ENCODE assay signal across 9 mouse cellular contexts in the genomic region with DNA sequence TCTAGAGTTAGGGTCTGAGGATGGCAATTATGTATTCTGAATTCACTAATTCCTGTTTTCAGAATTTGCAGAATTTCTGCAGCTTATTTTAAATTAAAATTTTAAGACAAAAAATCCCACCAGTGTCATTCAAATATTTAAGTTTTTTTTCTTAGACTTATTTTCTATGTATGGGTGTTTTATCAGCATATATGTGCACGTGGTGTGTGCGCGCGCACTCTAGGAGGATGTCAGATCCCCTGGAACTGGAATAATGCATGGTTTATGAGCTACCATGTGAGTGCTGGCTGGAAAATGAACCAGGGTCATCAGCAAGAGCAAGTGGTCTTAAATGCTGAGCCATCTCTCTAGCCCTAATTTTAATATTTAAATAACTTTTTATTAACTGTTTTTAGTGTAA. TPM values are rescaled to one million over a fixed set of nuclear protein-coding genes. Genes with fewer than 3 reads are reported as not detected.
DNase-seq lines count a peak whose midpoint lies in the region; ATAC-seq and TF ChIP-seq lines count a peak whose summit lies in the region.
"Had no signal": no experiment of that assay in that cellular context is flagged by ENCODE, and none has a peak within 500 bp of the region (broad histone marks: within the 10 kb centered on the region; RNA-seq: fewer than 3 reads in every experiment).

No protein-coding gene starts in this region.

- H3K9ac ChIP-seq in lung, embryonic 15.5 days: no peak overlapping the region
- no peak overlapping the region for H3K9ac ChIP-seq in limb, embryonic 15.5 days
- no peak overlapping the region for H3K9ac ChIP-seq in neural tube, embryonic 14.5 days (replicated peaks; ENCODE audit: low read depth, low read length)

- no peak for DNase-seq in cerebellum, adult 2 months
- DNase-seq in lung, adult 18-20 months: no peak
- no peak for DNase-seq in ovary, postnatal 10 days (ENCODE audit: low spot score)
- no peak for DNase-seq in layer of hippocampus, postnatal 36 days
- DNase-seq: embryo, embryonic 11 days had no signal

- H3K9me3 ChIP-seq in lung, embryonic 15.5 days: no peaks in the 10 kb centered on the region
- no peaks in the 10 kb centered on the region for H3K9me3 ChIP-seq in limb, embryonic 15.5 days
- H3K9me3 ChIP-seq in neural tube, embryonic 14.5 days (ENCODE audit: control insufficient read depth, low read length): no peaks in the 10 kb centered on the region

- no peak for TF ChIP-seq POLR2A in cerebellum, adult 2 months (IDR thresholded peaks at IDR 0.05; ENCODE audit: borderline replicate concordance, insufficient read depth, low read length)

- no peak overlapping the region for H3K27ac ChIP-seq in cerebellum, adult 2 months (ENCODE audit: insufficient read depth, low read length)
- H3K27ac ChIP-seq in lung, embryonic 15.5 days: no peak overlapping the region
- no peak overlapping the region for H3K27ac ChIP-seq in limb, embryonic 15.5 days
- no peak overlapping the region for H3K27ac ChIP-seq in neural tube, embryonic 14.5 days (ENCODE audit: low read depth, low read length)

- no peak for ATAC-seq in cerebellum, adult (ENCODE audit: insufficient number of reproducible peaks, low FRiP score, low TSS enrichment)
- no peak for ATAC-seq in lung, embryonic 15.5 days (ENCODE audit: borderline replicate concordance, extremely low read depth, low FRiP score, low TSS enrichment)
- no peak for ATAC-seq in limb, embryonic 15.5 days (ENCODE audit: insufficient number of reproducible peaks, low FRiP score, low TSS enrichment, low read depth)
- ATAC-seq in neural tube, embryonic 14.5 days (ENCODE audit: low read depth): no peak

- TF ChIP-seq CTCF in cerebellum, adult 2 months (IDR thresholded peaks at IDR 0.05; ENCODE audit: borderline replicate concordance, insufficient read depth, low read depth, low read length): no peak

- peak overlapping the region; percentile 68 for H3K4me2 ChIP-seq in lung, embryonic 15.5 days
- H3K4me2 ChIP-seq in limb, embryonic 15.5 days: no peak overlapping the region
- H3K4me2 ChIP-seq in neural tube, embryonic 14.5 days (ENCODE audit: low read depth, low read length): peak overlapping the region; percentile 77

- peaks cover 4% of the 10 kb centered on the region; the same call in 1 of the 2 replicates for H3K36me3 ChIP-seq in lung, embryonic 15.5 days
- no peaks in the 10 kb centered on the region for H3K36me3 ChIP-seq in limb, embryonic 15.5 days
- H3K36me3 ChIP-seq in neural tube, embryonic 14.5 days (ENCODE audit: control insufficient read depth, insufficient read depth, low read length): no peaks in the 10 kb centered on the region

- H3K27me3 ChIP-seq in cerebellum, adult 2 months (ENCODE audit: control insufficient read depth, insufficient read depth, low read length): no peaks in the 10 kb centered on the region
- no peaks in the 10 kb centered on the region for H3K27me3 ChIP-seq in lung, embryonic 15.5 days
- no peaks in the 10 kb centered on the region for H3K27me3 ChIP-seq in limb, embryonic 15.5 days
- no peaks in the 10 kb centered on the region for H3K27me3 ChIP-seq in neural tube, embryonic 14.5 days (ENCODE audit: control insufficient read depth, insufficient read depth, low read length)

- H3K4me3 ChIP-seq in cerebellum, adult 2 months (replicated peaks; ENCODE audit: insufficient read depth, low read depth, low read length): peak overlapping the region; percentile 7
- H3K4me3 ChIP-seq in lung, embryonic 15.5 days: peak overlapping the region; percentile 91; the same call in 1 of the 2 replicates
- 0 out of 2 replicates have a peak overlapping the region, but pooled peaks have one; percentile 82 for H3K4me3 ChIP-seq in limb, embryonic 15.5 days
- H3K4me3 ChIP-seq in neural tube, embryonic 14.5 days (ENCODE audit: low read depth, low read length): peak overlapping the region; percentile 57

- 93% methylated on average over 4 of the region's 4 CpGs for WGBS in cerebellum, adult 2 months
- WGBS in lung, embryonic 15.5 days: 94% methylated on average over 4 of the region's 4 CpGs
- 95% methylated on average over 4 of the region's 4 CpGs for WGBS in limb, embryonic 15.5 days
- 85% methylated on average over 4 of the region's 4 CpGs for WGBS in neural tube, embryonic 14.5 days

- no peaks in the 10 kb centered on the region; the same call in 1 of the 2 replicates for H3K4me1 ChIP-seq in cerebellum, adult 2 months (ENCODE audit: control insufficient read depth, insufficient read depth, low read length)
- H3K4me1 ChIP-seq in lung, embryonic 15.5 days: peaks cover 16% of the 10 kb centered on the region
- peaks cover 18% of the 10 kb centered on the region for H3K4me1 ChIP-seq in limb, embryonic 15.5 days
- peaks cover 24% of the 10 kb centered on the region for H3K4me1 ChIP-seq in neural tube, embryonic 14.5 days (ENCODE audit: control insufficient read depth, insufficient read depth, low read length)

RNA-seq across cellular contexts. Expression of a gene that starts 1.1 kb away (rescaled TPM):
- polyA plus RNA-seq in cerebellum, adult 2 months (2012; rRNA removed): 14.6 and 16.0 TPM in 2 replicates
- 51.9 and 53.3 TPM in 2 replicates for polyA plus RNA-seq in lung, embryonic 15.5 days (2015; fragmentation: Nextera tagmentation; extraction: Ambion mirVana)
- polyA plus RNA-seq in limb, embryonic 15.5 days (2015; fragmentation: Nextera tagmentation; extraction: Ambion mirVana): 42.4 and 44.2 TPM in 2 replicates
- 51.9 and 59.8 TPM in 2 replicates for polyA plus RNA-seq in neural tube, embryonic 14.5 days (2014; fragmentation: Nextera tagmentation; extraction: Ambion mirVana)
- total RNA-seq in layer of hippocampus, postnatal 36 days (2021): 10 to 100 TPM; 37.7 to 38.8 TPM

RNA-seq across cellular contexts. Expression of a gene that starts 53.6 kb away (rescaled TPM):
- 9.8 and 10.7 TPM in 2 replicates for polyA plus RNA-seq in cerebellum, adult 2 months (2012; rRNA removed)
- polyA plus RNA-seq in lung, embryonic 15.5 days (2015; fragmentation: Nextera tagmentation; extraction: Ambion mirVana): 13.6 and 14.2 TPM in 2 replicates
- 11.9 and 13.9 TPM in 2 replicates for polyA plus RNA-seq in limb, embryonic 15.5 days (2015; fragmentation: Nextera tagmentation; extraction: Ambion mirVana)
- polyA plus RNA-seq in neural tube, embryonic 14.5 days (2014; fragmentation: Nextera tagmentation; extraction: Ambion mirVana): 8.8 and 9.5 TPM in 2 replicates
- total RNA-seq in layer of hippocampus, postnatal 36 days (2021): 1 to 10 TPM; 7.9 to 8.7 TPM

Comparison
In these comparisons a context has a peak if more than half of its experiments do, and no peak if none do; other contexts are left out.
1. H3K4me3 ChIP-seq: peak in every context shown above with its lines; median percentile 91 in lung, embryonic 15.5 days; 82 in limb, embryonic 15.5 days; 57 in neural tube, embryonic 14.5 days; 7 in cerebellum, adult 2 months.